Comparison of ENCODE assay signal across 8 mouse cellular contexts in genomic region chr3:27859161-27859561, GRCm38 (mm10). TPM values are rescaled to one million over a fixed set of nuclear protein-coding genes. Genes with fewer than 3 reads are reported as not detected.
DNase-seq lines count a peak whose midpoint lies in the region; ATAC-seq and TF ChIP-seq lines count a peak whose summit lies in the region.

No protein-coding gene starts in this region.

- H3K9ac ChIP-seq in lung, embryonic 15.5 days = no peak overlapping the region

- peaks cover 57% of the 10 kb centered on the region for H3K4me1 ChIP-seq in embryonic facial prominence, embryonic 10.5 days
- H3K4me1 ChIP-seq in lung, embryonic 15.5 days = peaks cover 83% of the 10 kb centered on the region

- POLR2A ChIA-PET in Patski (lab: Charles Lee) = interaction anchor here (0.8 to 1.5 kb wide), 2 partner anchors 148 to 163 kb away, joined by 3 read pairs; partner anchors contain the start of gene Fndc3b

- H3K27me3 ChIP-seq in Patski = no peaks in the 10 kb centered on the region
- H3K27me3 ChIP-seq in embryonic facial prominence, embryonic 10.5 days (replicated peaks; ENCODE audit: low read depth, poor library complexity, severe bottlenecking) = no peaks in the 10 kb centered on the region
- no peaks in the 10 kb centered on the region for H3K27me3 ChIP-seq in lung, embryonic 15.5 days

- H3K9me3 ChIP-seq in embryonic facial prominence, embryonic 10.5 days = no peaks in the 10 kb centered on the region
- no peaks in the 10 kb centered on the region for H3K9me3 ChIP-seq in lung, embryonic 15.5 days

- in situ Hi-C loops in Patski (cut with MboI; ENCODE audit: low pct_unique_long_range_greater_than_20kb) = no loop called here

- H3K27ac ChIP-seq in embryonic facial prominence, embryonic 10.5 days (replicated peaks) = peak overlapping the region; percentile 77
- H3K27ac ChIP-seq in lung, embryonic 15.5 days = peak overlapping the region; percentile 82

- no peak for DNase-seq in Patski (ENCODE audit: low read depth, low spot score)
- DNase-seq in embryonic facial prominence, embryonic 10.5 days (ENCODE audit: low spot score) = peak; percentile 53
- peak; percentile 12 for DNase-seq in hindlimb bud, embryonic 11.5 days (ENCODE audit: extremely low spot score, low read depth, low spot score)
- no peak for DNase-seq in spleen, postnatal 14 days (ENCODE audit: low spot score in 2 of 2)
- DNase-seq in cerebellum, postnatal 14 days = no peak
- DNase-seq in frontal cortex, postnatal 25 days (ENCODE audit: low spot score in 2 of 2) = no peak
- DNase-seq in gastrocnemius, adult 18-20 months (ENCODE audit: low spot score) = no peak

- peak overlapping the region; percentile 14 for H3K4me2 ChIP-seq in lung, embryonic 15.5 days

- CTCF ChIA-PET in Patski (lab: Charles Lee) = interaction anchor here (0.8 kb wide), 1 partner anchor 81 kb away, joined by 3 read pairs; no protein-coding TSS in a partner anchor

- no peak for TF ChIP-seq CTCF in Patski (IDR thresholded peaks at IDR 0.05)

- 5% methylated on average over 5 of the region's 5 CpGs for WGBS in embryonic facial prominence, embryonic 10.5 days
- 3% methylated on average over 5 of the region's 5 CpGs for WGBS in lung, embryonic 15.5 days

- ATAC-seq in Patski = peak; percentile 40
- ATAC-seq in lung, embryonic 15.5 days (ENCODE audit: borderline replicate concordance, extremely low read depth, low FRiP score, low TSS enrichment) = peak; percentile 62

- no peaks in the 10 kb centered on the region for H3K36me3 ChIP-seq in embryonic facial prominence, embryonic 10.5 days (replicated peaks)
- no peaks in the 10 kb centered on the region for H3K36me3 ChIP-seq in lung, embryonic 15.5 days

- H3K4me3 ChIP-seq in embryonic facial prominence, embryonic 10.5 days = no peak overlapping the region
- H3K4me3 ChIP-seq in lung, embryonic 15.5 days = no peak overlapping the region

RNA-seq across cellular contexts. Expression of gene Tmem212, which starts 37.0 kb away (rescaled TPM):
- polyA plus RNA-seq in Patski (2021) = 0.12 TPM
- polyA plus RNA-seq in embryonic facial prominence, embryonic 10.5 days (2016; fragmentation: Nextera tagmentation; extraction: Ambion mirVana) = not detected in 2 replicates
- polyA plus RNA-seq in lung, embryonic 15.5 days (2015; fragmentation: Nextera tagmentation; extraction: Ambion mirVana) = 0.39 and 0.87 TPM in 2 replicates
- not detected for total RNA-seq in gastrocnemius, adult 18-20 months (2021)

Comparison
In these comparisons a context has a peak if more than half of its experiments do, and no peak if none do; other contexts are left out.
1. DNase-seq: peak in embryonic facial prominence, embryonic 10.5 days (single experiment) and hindlimb bud, embryonic 11.5 days (single experiment); none in Patski (single experiment), spleen, postnatal 14 days (0 of 2), cerebellum, postnatal 14 days (0 of 2), frontal cortex, postnatal 25 days (0 of 2) and gastrocnemius, adult 18-20 months (single experiment).